Mouse (Mus musculus) small intestine, adult 10 weeks (tissue): Measurements from ENCODE around the gene Hsd17b7. TPM values are rescaled to one million over a fixed set of nuclear protein-coding genes. Genes with fewer than 3 reads are reported as not detected.

Experiments used
- polyA plus RNA-seq: library from polyadenylated mRNA; stranded (reverse); fragments of 350-450 nt; fragmentation: Illumina TruSeq; extraction: RNeasy Lipid Tissue Mini Kit (QIAGEN cat#74804); gene quantifications from one replicate; pipeline ENCODE4 v1.2.3, GENCODE M21; 2014; ENCODE audit warnings: low replicate concordance

Hsd17b7 gene
- 14.2 TPM for polyA plus RNA-seq

GRCm38 (mm10) chr1:169968792-169969515 lies at the start of gene Hsd17b7:
Gene Hsd17b7 (minus strand): TSS chr1:169969241.

GRCm38 (mm10) chr1:169928454-169928971 lies 40.5 kb downstream of the Hsd17b7 start, which contains the start of gene Ccdc190:
Gene Ccdc190 (plus strand): TSS chr1:169928648.

Other genes with a start within 250 kb of the Hsd17b7 start
- 8.5 TPM for gene Rgs4, start 221.6 kb downstream of the Hsd17b7 start, polyA plus RNA-seq
- 0.41 TPM for gene Ccdc190, start 40.6 kb downstream of the Hsd17b7 start, polyA plus RNA-seq
- 23.1 TPM for gene Ddr2, start 141.5 kb upstream of the Hsd17b7 start, polyA plus RNA-seq
- 113 TPM for gene Uap1, start 205.7 kb upstream of the Hsd17b7 start, polyA plus RNA-seq
- gene Uhmk1, start 246.2 kb upstream of the Hsd17b7 start, polyA plus RNA-seq: 63.1 TPM